Mouse (Mus musculus) liver, adult 2 months (tissue): ENCODE measurements at regions not wholly inside any gene's neighbourhood (a gene's known extent, or its start where the extent isn't known, plus 50 kb on each side); places are given as distances from the start of the nearest gene placed in this dataset.

ENCODE experiments used
- CTCF ChIP-seq: fragments of 200-500 bp; IDR thresholded peaks from 2 replicates; pipeline ENCODE4 v1.5.1; 2011; ENCODE audit warnings: low read depth, low read length, control low read depth
- POLR2A ChIP-seq: fragments of 200-500 bp; IDR thresholded peaks from 2 replicates; pipeline ENCODE4 v1.6.1; 2011; ENCODE audit warnings: low read length, control low read depth; ENCODE audit not compliant: insufficient read depth; ENCODE audit errors: extremely low read depth

DNA sequence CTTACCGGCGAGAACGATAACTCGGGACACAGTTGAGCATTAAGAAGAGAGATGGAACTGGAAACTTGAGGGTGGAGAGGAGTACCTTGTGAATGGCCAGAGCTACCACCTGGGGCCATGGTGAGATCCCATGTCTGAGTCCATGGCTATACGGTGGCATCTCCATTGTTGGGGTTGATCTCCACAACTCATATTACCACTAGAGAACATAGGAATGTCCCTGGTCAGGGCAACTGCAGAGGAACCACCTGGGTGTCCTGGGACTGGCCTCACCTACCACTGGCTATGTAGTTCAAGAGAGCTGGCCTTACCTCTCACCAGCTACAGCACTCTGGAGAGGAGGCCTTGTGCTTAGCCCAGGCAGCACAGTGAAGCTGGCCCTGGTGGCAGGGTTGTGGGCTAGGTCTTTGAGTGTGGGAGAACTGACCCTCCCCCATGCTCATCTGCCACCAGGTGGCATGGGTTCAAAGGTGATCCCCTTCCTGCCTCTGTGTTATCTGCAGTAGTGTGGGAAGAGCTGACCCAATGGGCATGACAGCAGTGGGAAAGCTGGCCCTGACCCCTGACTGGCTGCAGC is 242.7 kb upstream of the Paip1 start:
- no peak for TF ChIP-seq CTCF
- no peak for TF ChIP-seq POLR2A
